Mouse (Mus musculus): ENCODE measurements around the gene Cdc42ep1.
"Not testable (repeated sequence)": the region's sequence is repeated elsewhere in the genome, so short reads cannot be mapped to it uniquely, and the experiment has no call there.

Gene Cdc42ep1

GRCm38 (mm10) chr15:78877810-78878390 lies 35.5 kb downstream of the Cdc42ep1 start:
- peak; percentile 46 for DNase-seq (ENCODE audit: low read depth, low spot score)

- not testable (repeated sequence) for DNase-seq (ENCODE audit: low read depth, low spot score)
Measured at GRCm38 (mm10) chr15:78878792-78879516, 36.5 kb downstream of the Cdc42ep1 start.

- DNase-seq (ENCODE audit: low read depth, low spot score): no peak
Measured at GRCm38 (mm10) chr15:78880432-78880831, 38.0 kb downstream of the Cdc42ep1 start.

DNA sequence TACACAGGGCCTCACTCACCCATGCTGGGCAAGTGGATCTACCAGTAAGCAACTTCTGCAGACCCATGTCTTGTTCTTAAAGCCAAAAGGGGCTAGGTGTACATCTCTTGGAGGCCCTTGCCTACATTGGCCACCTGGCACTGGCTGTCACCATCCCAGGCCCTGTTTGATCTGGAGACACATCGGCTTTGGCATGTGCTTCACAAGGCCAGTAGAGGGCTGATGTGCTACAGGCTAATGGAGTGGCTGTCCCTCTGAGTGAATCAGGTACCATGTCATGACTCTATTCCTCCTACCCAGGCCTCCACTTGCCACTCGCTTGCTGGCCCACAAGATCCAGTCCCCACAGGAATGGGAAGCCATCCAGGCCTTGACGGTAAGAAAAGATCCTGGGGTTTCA lies 39.4 kb downstream of the Cdc42ep1 start:
- no peak for DNase-seq (ENCODE audit: low read depth, low spot score)

DNA sequence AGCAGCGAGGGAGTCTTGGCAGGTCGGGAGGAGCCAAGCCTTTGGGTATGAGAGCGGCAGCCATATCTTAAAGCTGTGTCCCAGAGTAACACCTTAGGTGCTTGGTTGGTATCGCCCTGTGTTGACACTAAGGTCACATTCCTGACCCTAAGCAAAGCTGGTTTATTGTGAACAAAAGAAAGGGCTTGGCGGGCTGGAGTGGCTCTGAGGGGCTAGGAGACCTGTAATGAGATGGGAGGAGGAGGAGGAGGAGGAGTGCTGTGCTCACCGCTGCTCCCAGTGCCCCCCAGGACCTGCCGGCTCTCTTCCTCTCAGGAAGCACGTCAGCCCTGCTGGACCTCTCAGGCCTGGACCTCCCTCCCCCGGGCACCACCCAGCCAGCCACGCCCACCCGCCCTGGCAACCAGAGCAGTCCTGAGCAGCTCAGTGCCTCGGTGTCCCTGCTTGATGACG lies 47.0 kb downstream of the Cdc42ep1 start:
- DNase-seq (ENCODE audit: low read depth, low spot score): peak; percentile 53

DNA sequence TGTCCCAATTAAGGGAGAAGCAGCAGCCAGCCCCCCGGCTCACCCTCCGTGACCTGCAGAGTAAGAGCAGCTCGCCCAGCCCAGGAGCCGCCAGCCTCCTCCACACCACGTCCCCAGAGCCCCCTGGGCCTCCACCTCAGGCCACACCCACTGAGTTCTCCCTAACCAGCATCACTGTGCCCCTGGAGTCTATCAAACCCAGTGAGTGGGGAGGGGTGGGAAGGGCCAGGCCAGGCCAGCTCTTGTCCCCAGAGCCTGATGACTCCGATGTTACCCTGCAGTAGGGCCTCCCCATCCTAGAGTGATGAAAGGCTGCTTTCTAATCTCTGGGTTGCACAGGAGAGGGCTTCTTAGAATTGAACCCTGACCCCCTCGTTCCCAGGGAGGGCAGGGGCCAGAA lies 50.0 kb downstream of the Cdc42ep1 start:
- DNase-seq (ENCODE audit: low read depth, low spot score): no peak

DNA sequence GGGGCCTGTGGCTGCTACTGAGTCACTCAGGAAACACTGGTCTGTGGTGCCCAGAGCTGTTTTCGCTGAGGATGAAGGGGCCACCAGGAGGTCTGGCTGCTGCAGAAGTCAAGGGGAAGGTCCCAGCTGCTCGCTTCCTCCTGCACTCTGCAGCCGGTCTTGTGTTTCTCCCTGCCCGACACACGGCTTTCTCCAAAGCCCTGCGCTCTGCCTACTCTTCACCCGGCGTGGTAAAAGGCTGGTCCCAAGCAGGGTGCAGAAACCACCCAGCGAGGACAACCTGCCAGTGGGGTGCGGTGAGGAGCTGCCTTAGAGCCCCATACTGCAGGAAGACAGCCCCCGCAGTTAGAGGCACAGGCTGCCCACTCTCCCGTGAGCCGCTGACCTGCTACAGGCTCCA lies 52.3 kb downstream of the Cdc42ep1 start:
- no peak for DNase-seq (ENCODE audit: low read depth, low spot score)

DNA sequence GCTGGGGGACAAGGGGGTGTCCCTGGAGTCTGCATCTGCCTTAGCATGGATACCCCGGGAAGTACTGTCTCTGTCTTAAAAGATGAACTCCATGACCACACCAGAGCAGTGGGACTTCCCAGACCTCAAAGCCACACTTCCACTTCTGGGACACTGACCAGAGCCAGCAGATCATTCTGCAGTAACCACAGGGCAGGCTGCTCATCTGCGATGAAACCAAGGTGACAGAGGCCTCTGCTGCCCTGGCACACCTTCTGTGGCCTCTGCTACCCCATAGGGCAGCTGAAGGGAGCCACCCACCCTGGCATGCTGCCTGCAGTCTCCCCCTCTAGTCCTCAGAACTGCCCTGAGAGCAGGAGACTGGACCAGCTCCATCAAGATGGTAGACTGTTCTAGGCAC lies 53.3 kb downstream of the Cdc42ep1 start:
- no peak for DNase-seq (ENCODE audit: low read depth, low spot score)

- DNase-seq (ENCODE audit: low read depth, low spot score): peak; percentile 63
Measured at GRCm38 (mm10) chr15:78896149-78896548, 53.7 kb downstream of the Cdc42ep1 start.

DNA sequence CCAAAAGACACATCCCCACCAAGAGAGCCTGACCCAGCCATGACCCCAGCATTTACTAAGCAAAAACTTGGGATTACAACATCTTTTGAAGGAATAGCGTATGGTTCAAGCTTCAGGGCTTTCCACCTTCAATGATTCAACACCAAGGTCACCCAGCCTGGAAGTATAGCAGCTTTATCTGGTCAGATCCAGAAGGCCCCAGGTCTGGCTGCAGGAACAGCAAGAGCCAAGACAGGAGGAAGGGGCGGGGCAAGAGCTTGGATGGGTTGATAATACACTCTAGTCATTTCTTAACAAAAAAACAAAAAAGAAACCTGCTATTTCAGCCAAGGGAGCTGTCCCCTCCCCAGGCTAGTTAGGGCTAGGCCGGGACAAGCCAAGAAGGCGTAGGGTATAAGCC lies 55.1 kb downstream of the Cdc42ep1 start:
- peak; percentile 59 for DNase-seq (ENCODE audit: low read depth, low spot score)

GRCm38 (mm10) chr15:78898507-78899001 lies 56.1 kb downstream of the Cdc42ep1 start:
- no peak for DNase-seq (ENCODE audit: low read depth, low spot score)

DNA sequence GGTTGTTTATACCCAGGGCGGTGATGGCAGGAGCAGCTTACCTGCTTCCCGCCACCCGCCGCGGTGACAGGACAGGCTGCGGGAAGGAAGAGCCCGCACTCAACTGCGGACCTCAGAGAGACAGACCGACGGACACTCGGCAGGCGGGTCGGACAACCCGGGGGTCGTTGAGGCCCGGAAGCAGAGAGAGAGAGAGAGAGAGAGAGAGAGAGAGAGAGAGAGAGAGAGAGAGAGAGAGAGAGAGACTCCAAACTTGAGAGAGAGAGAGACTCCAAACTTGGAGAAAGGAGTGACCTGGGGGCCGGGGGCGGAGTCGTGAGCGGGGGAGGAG lies 57.0 kb downstream of the Cdc42ep1 start, which contains the start of gene Gm49510:
Gene Gm49510, plus strand, starts transcription at position 259 of the 331 bp plus-strand sequence.
- no peak for DNase-seq (ENCODE audit: low read depth, low spot score)

DNA sequence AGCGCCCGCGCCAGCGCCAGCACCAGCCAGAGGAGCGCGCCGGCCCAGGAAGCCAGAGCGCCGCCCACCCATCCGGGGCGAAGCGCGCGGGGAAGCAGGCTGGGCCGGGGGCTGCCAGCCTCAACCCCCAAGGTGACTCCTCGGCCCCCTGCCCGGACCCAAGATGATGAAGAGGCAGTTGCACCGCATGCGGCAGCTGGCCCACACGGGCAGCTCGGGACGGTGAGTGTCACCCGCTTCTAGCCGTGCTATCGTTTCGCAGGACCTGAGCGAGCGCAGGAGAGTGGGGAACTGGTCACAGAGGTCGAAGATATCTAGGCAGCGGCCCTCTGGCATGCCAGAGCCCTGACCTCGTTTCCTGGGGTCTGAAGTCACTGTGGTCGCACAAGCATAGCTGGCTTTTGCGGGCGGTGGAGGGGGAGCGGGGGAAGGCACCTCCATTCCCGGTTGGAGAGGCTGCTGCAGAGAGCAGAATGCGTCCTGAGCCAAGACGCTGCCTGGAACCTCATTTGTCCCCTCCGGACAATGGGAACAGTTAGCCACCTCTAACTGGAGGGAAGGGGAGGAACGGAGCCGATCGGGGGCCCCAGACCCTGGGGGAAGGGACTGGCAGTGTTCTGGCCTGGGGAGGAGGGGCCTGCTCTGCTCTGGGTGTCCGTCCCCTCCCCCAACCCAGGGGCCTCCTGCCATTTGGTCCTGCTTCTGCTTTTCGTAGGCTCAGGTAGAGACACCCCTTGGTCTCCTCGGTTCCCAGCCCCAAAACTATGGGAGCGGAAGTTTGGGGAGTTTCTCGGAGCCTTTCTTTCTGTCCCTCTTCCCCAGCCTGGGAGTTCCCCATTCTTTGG lies 57.5 kb downstream of the Cdc42ep1 start, which contains the start of gene Sh3bp1:
Gene Sh3bp1, plus strand, starts transcription at position 29 of the 845 bp plus-strand sequence.
- DNase-seq (ENCODE audit: low read depth, low spot score): peak; percentile 74

All from R1 (cell line).